Mouse (Mus musculus): ENCODE results near the gene Ephb1. TPM values are rescaled to one million over a fixed set of nuclear protein-coding genes. Genes with fewer than 3 reads are reported as not detected.

Ephb1 gene
- polyA plus RNA-seq, 1 experiment from 2014 or later = 9.1 TPM

Small RNA genes within 50 kb of the gene (microRNA-seq; reads per million reads assigned to microRNA genes)
- gene Mir7243 = not detected

Other genes starting within 250 kb of the Ephb1 start
- gene Ky, start 151.1 kb upstream of the Ephb1 start, polyA plus RNA-seq (2016; fragmentation: Nextera tagmentation; extraction: Ambion mirVana) = 0.10 and 0.14 TPM in 2 replicates

All from forebrain, embryonic 10.5 days (tissue).